Mouse (Mus musculus) embryonic facial prominence, embryonic 11.5 days (tissue): ENCODE measurements around the gene Ccdc33. TPM values are rescaled to one million over a fixed set of nuclear protein-coding genes. Genes with fewer than 3 reads are reported as not detected.

ENCODE experiments used
- ATAC-seq: fragments of 200-750 bp; cut with Nextera tagmentation; replicated peaks from 2 replicates; pipeline ENCODE4 v1.8.0; 2017; ENCODE audit warnings: low read depth; ENCODE audit not compliant: insufficient number of reproducible peaks, low FRiP score, low TSS enrichment
- DNase-seq: peaks from one replicate; pipeline ENCODE4 v3.0.0-alpha.2; 2015; ENCODE audit warnings: low spot score
- H3K27ac ChIP-seq: fragments of 300-500 bp; sonication (generic); replicated peaks from 2 replicates; pipeline ENCODE4 v1.5.1; 2014; ENCODE audit warnings: mild to moderate bottlenecking, low read depth, low read length, control low read depth
- H3K27me3 ChIP-seq: fragments of 300-500 bp; sonication (generic); 2 replicates; pipeline ENCODE4 v1.6.1; 2014; ENCODE audit warnings: mild to moderate bottlenecking, low read length, moderate library complexity, mixed read lengths; ENCODE audit not compliant: control insufficient read depth, insufficient read depth
- H3K36me3 ChIP-seq: fragments of 300-500 bp; sonication (generic); replicated peaks from 2 replicates; pipeline ENCODE4 v1.6.1; 2014; ENCODE audit warnings: low read depth, mild to moderate bottlenecking, low read length, moderate library complexity, mixed read lengths; ENCODE audit not compliant: control insufficient read depth, insufficient read depth
- H3K4me1 ChIP-seq: fragments of 300-500 bp; sonication (generic); 2 replicates; pipeline ENCODE4 v1.6.1; 2014; ENCODE audit warnings: low read length, mixed read lengths; ENCODE audit not compliant: control insufficient read depth, insufficient read depth
- H3K4me2 ChIP-seq: fragments of 300-500 bp; sonication (generic); 2 replicates; pipeline ENCODE4 v1.6.1; 2014; ENCODE audit warnings: low read depth, mild to moderate bottlenecking, control low read depth, low read length, moderate library complexity
- H3K4me3 ChIP-seq: fragments of 300-500 bp; sonication (generic); 2 replicates; pipeline ENCODE4 v1.5.1; 2014; ENCODE audit warnings: low read depth, low read length, control low read depth
- H3K9ac ChIP-seq: fragments of 300-500 bp; sonication (generic); replicated peaks from 2 replicates; pipeline ENCODE4 v1.6.1; 2014; ENCODE audit warnings: mild to moderate bottlenecking, control low read depth, low read length
- H3K9me3 ChIP-seq: fragments of 300-500 bp; sonication (generic); replicated peaks from 2 replicates; pipeline ENCODE4 v1.6.1; 2016; ENCODE audit warnings: mild to moderate bottlenecking, low read length, inconsistent platforms, mixed read lengths; ENCODE audit not compliant: control insufficient read depth
- WGBS: fragments of 180-500 bp; shearing (Covaris S2); extraction: QIAGEN DNeasy Blood & Tissue Kit; methylation state at CpG from one replicate; pipeline ENCODE4 v1.1.7; 2014; 5-methylcytosine and 5-hydroxymethylcytosine counted together
- polyA plus RNA-seq: library from polyadenylated mRNA; unstranded; fragments of >200 nt; fragmentation: Nextera tagmentation; extraction: Ambion mirVana; gene quantifications from 2 replicates; pipeline ENCODE4 v1.2.1, GENCODE M21; 2014

Gene Ccdc33
- polyA plus RNA-seq, 1 experiment from 2014 or later, result 0.77 TPM

DNA sequence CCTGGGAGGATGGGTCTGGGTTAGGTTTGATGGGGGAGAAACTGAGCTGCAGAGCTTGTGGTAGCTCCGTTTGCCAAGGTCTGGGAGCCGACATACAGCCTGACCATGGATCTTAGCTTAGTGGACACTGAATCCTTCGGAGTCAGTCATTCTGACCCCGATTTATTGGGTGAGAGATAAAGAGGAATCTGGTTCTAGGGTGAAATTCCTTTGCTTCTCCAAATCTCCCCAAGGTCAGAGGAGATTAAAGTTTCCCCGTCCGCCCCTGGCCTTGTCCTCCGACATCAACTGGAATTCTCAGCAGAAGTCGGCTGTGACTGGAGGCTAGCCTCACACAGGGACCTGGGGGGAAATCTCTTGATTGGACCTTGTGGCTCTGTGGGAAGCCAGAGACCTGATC lies 107.1 kb downstream of the Ccdc33 start:
- no peak overlapping the region for H3K27ac ChIP-seq
- H3K4me1 ChIP-seq, result no peaks in the 10 kb centered on the region
- no peak overlapping the region for H3K4me2 ChIP-seq
- H3K4me3 ChIP-seq, result no peak overlapping the region
- ATAC-seq, result no peak
- WGBS, result 75% methylated on average over 8 of the region's 8 CpGs
- H3K36me3 ChIP-seq, result no peaks in the 10 kb centered on the region
- H3K9me3 ChIP-seq, result no peaks in the 10 kb centered on the region
- no peak for DNase-seq
- no peaks in the 10 kb centered on the region for H3K27me3 ChIP-seq
- no peak overlapping the region for H3K9ac ChIP-seq

DNA sequence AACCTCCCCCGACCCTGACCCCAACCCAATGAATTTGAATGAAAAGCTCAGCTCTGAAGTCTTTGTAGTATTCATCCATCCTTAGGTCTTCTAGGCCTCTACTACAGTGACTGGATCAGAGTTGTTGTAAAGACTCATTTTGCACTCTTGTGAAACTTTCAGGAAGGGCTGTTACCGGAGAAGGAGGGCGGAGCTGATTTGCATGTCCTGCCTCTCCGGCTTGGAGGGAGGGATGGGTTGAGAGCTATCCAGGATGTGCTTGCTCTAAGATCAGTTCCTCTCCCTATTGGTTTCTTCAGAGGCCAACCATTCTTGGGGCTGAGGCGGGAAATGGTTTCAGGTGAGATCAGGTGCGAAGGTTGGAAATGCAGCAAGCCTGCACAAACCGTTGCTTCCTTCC lies 107.6 kb downstream of the Ccdc33 start:
- no peak overlapping the region for H3K4me3 ChIP-seq
- H3K9me3 ChIP-seq, result no peaks in the 10 kb centered on the region
- peak; percentile 66 for DNase-seq
- no peaks in the 10 kb centered on the region for H3K4me1 ChIP-seq
- no peaks in the 10 kb centered on the region for H3K36me3 ChIP-seq
- WGBS, result 32% methylated on average over 7 of the region's 7 CpGs
- H3K9ac ChIP-seq, result no peak overlapping the region
- ATAC-seq, result no peak
- H3K27ac ChIP-seq, result no peak overlapping the region
- H3K27me3 ChIP-seq, result no peaks in the 10 kb centered on the region
- no peak overlapping the region for H3K4me2 ChIP-seq

DNA sequence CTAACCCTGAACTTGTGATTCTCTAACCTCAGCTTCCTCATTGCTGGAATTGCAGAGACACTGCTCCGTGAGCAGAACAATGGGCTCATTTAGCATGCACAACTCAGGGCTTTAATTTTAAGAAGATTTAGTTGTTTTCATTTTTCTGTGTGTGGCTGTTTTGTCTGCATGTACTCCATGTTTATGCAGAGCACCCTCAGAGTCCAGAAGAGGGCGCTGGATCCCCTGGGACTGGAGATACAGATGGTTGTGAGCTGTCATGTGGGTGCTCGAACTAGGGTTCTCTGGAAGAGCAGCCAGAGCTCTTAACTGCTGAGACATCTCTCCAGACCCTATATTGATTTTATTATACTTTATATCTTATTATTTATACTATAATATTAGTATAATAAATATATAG lies 109.0 kb downstream of the Ccdc33 start:
- H3K27ac ChIP-seq, result no peak overlapping the region
- WGBS, result 56% methylated on average over 3 of the region's 3 CpGs

DNA sequence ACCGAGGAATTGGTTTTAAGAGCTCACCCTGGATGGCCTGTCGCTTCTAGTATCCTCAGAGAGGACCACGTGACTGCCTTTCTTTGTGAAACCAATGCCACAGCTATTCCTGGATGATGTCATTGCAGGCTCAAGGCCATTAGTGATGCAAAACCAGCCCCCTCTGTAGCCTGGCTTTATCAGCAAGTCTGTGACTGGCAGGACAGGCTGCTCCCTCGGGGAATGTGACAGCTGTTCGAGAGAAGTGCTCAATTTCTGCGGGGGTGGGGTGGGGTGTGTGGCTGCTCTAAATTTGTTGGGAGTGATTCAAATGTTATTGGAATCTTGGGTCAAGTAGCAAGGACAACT lies 109.6 kb downstream of the Ccdc33 start:
- H3K9me3 ChIP-seq, result no peaks in the 10 kb centered on the region
- WGBS, result 7% methylated on average over 6 of the region's 6 CpGs
- no peaks in the 10 kb centered on the region for H3K4me1 ChIP-seq
- H3K27ac ChIP-seq, result no peak overlapping the region
- ATAC-seq (peak; percentile 81), DNase-seq (peak; percentile 75)
- H3K4me2 ChIP-seq, result no peak overlapping the region
- H3K4me3 ChIP-seq, result no peak overlapping the region
- no peaks in the 10 kb centered on the region for H3K27me3 ChIP-seq
- no peak overlapping the region for H3K9ac ChIP-seq
- H3K36me3 ChIP-seq, result no peaks in the 10 kb centered on the region

More for the DNA sequence above, 109.0 kb downstream of the Ccdc33 start:
- Histone ChIP-seq H3K9me3 (no peaks in the 10 kb centered on the region), H3K4me1 (no peaks in the 10 kb centered on the region), H3K4me2 (no peak overlapping the region), H3K4me3 (no peak overlapping the region), H3K36me3 (no peaks in the 10 kb centered on the region), H3K27me3 (no peaks in the 10 kb centered on the region), H3K9ac (no peak overlapping the region)
- ATAC-seq (no peak), DNase-seq (no peak)

DNA sequence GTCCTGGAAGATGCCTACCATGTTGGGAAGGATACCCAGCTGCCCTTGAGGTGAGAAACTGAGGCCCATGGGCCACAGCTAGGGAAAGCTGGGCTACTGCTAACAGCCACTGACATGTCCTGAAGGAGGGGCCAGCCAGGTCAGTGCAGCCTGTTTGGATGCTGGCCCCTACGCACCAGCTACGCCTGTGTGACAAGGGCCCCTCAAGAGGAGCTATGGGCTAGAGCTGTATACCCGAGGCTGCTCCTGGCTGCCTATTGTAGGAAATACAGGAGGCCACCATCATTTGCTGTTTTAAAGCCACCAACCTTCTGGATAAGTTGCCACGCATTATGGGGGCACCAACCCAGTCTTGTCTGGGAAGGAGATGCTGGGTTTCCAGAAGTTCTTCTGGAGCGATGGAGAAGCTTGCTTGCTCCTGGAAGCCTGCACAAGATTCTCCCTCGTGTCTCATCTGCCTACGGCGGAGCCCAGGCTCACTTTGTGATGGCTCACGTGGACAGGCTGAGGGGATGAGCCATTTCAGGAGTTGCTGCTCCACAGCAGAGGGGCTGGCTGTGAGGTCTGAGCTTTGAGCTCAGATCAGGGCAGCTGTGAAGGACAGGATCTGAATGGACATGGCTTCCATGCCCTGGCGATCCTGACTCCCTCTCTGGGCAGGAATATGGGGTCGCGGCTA lies 110.1 kb downstream of the Ccdc33 start:
- peak; percentile 72 for ATAC-seq
- H3K4me3 ChIP-seq, result no peak overlapping the region

DNA sequence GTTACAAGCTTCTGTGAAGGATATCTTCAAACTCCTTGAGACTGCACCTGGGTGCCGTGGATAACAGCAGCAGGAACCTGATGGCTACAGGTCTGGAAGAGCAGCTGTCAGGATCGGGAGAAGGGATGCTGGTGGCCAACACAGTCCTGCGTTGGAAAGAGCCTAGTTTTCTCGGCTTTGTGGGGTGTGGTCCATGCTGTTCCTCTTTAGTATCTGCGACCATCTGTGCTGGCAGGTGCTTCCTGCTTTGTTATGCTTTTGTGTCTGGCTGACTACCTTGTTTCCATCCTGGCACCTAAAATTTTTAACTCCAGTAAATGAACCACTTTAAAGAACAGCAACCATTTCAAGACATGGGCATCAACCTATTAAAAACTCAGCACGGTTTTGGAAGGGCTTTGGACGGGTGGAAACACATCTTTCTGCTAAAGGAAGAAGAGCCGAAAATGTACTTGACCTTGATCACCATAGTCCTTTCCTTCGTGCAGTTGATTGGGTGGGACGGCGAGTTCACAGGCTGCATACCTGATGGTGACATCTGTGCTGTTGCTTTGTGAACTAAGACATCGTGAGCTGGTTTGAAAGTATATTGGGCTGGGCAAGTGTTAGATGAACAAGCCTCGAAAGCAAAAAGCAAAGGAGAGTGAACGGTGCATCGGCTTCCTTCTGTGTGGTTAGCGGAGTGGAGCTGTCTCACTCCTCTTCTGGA lies 112.7 kb downstream of the Ccdc33 start, which contains the start of gene Cyp11a1:
Gene Cyp11a1 (plus strand): TSS at position 659 of the 709 bp plus-strand sequence.
- no peaks in the 10 kb centered on the region for H3K36me3 ChIP-seq
- no peaks in the 10 kb centered on the region for H3K4me1 ChIP-seq
- no peak within 1 kb of the TSS for H3K9ac ChIP-seq
- H3K4me2 ChIP-seq, result no peak within 1 kb of the TSS
- 85% methylated on average over 16 of the region's 16 CpGs for WGBS
- ATAC-seq (no peak), DNase-seq (no peak)
- no peaks in the 10 kb centered on the region for H3K9me3 ChIP-seq
- H3K27ac ChIP-seq, result no peak within 1 kb of the TSS
- no peak within 1 kb of the TSS for H3K4me3 ChIP-seq
- no peaks in the 10 kb centered on the region for H3K27me3 ChIP-seq

More for the DNA sequence above, 110.1 kb downstream of the Ccdc33 start:
- Histone ChIP-seq H3K9me3 (no peaks in the 10 kb centered on the region), H3K27me3 (no peaks in the 10 kb centered on the region), H3K4me1 (no peaks in the 10 kb centered on the region), H3K27ac (no peak overlapping the region), H3K4me2 (no peak overlapping the region), H3K36me3 (no peaks in the 10 kb centered on the region), H3K9ac (no peak overlapping the region)
- WGBS, result 69% methylated on average over 12 of the region's 12 CpGs
- no peak for DNase-seq

DNA sequence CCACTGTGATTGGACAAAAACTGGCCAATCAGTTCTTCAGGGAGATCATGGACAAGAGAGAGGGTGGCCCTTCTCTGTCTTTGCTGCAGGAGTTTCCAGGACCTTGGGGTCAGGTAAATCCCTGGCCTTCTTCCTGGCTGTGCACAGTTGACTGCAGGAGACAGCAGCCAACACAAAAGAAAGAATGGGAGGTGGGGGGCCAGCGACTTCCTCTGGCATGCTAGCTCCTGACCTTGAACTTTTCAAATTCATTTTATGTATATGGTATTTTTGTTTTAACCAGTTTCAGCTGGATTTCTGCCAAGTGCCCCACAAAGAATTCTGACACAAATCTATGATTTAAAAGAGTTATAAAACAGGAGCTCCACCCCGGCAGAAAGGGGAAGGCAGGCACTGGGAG lies 115.4 kb downstream of the Ccdc33 start:
- DNase-seq, result no peak
- WGBS, result 35% methylated on average over 2 of the region's 2 CpGs
- Histone ChIP-seq H3K27me3 (no peaks in the 10 kb centered on the region; the same call in 1 of the 2 replicates), H3K9ac (no peak overlapping the region), H3K9me3 (no peaks in the 10 kb centered on the region), H3K27ac (no peak overlapping the region), H3K4me3 (no peak overlapping the region), H3K4me1 (no peaks in the 10 kb centered on the region), H3K4me2 (no peak overlapping the region), H3K36me3 (no peaks in the 10 kb centered on the region)
- ATAC-seq, result no peak

DNA sequence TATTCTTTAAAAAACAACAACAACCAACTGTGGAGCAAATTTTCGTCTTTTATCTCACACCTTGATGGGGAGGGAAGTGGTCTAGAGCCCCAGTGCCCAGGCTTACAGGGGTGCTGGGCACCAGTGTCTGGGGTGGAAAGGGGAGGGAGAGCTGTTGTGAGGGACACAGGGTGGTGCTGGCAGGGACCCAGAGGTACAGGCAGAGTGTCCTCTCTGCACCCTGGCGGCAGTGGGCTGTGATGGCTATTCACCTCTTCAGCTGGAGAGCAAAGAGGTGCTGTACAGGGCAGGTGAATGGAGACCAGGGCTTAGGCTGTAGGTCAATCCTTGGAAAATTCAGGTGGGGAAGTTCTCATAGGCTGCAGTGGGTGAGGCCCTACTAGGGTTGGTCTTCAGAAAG lies 118.9 kb downstream of the Ccdc33 start:
- no peak overlapping the region for H3K9ac ChIP-seq
- H3K9me3 ChIP-seq, result no peaks in the 10 kb centered on the region
- H3K4me2 ChIP-seq, result no peak overlapping the region
- H3K4me1 ChIP-seq, result peaks cover 6% of the 10 kb centered on the region
- H3K36me3 ChIP-seq, result no peaks in the 10 kb centered on the region
- no peak overlapping the region for H3K27ac ChIP-seq
- no peak for ATAC-seq
- no peak for DNase-seq
- H3K4me3 ChIP-seq, result no peak overlapping the region
- 33% methylated on average over 2 of the region's 2 CpGs for WGBS
- peaks cover 8% of the 10 kb centered on the region for H3K27me3 ChIP-seq
